Mouse (Mus musculus): ENCODE measurements around the gene Rb1. TPM values are rescaled to one million over a fixed set of nuclear protein-coding genes. Genes with fewer than 3 reads are reported as not detected.
A peak's percentile ranks its signal among the peaks of the same experiment; 100 is the strongest.

The Rb1 gene
- polyA plus RNA-seq, 1 experiment from 2014 or later: 17.7 TPM

DNA sequence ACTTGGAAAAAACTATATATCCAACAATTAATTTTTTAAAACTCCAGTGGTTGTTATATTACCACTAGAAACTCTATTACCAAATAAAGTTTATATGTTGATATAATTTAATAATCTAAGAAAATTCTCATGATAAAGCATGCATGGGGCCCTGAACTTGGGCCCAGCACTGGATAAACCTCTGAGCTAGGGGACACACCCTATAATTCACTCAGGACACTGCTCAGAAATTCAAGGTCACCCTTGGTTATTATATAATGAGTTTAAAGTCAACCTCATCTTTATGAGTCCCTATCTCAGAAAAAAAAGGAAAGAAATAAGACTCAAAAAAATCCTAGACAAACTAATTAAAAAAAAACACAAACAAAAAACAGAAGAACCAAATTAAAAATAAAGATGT is 8.7 kb downstream of the Rb1 start:
- Histone ChIP-seq H3K4me2 (ENCODE audit: low read length) (no peak overlapping the region), H3K4me3 (ENCODE audit: control insufficient read depth in 1 of 2, insufficient read depth in 1 of 2, low read depth in 1 of 2, low read length in 2 of 2) (no peak overlapping the region), H3K9me3 (ENCODE audit: control insufficient read depth, low read length) (no peaks in the 10 kb centered on the region), H3K27ac (replicated peaks in 1 of 2; ENCODE audit: control insufficient read depth in 1 of 2, insufficient read depth in 1 of 2, low read depth in 2 of 2, low read length in 2 of 2) (no peak overlapping the region), H3K9ac (ENCODE audit: low read length) (no peak overlapping the region), H3K27me3 (ENCODE audit: control insufficient read depth, insufficient read depth, low read length) (no peaks in the 10 kb centered on the region), H3K4me1 (ENCODE audit: control insufficient read depth in 2 of 2, insufficient read depth in 2 of 2, low read length in 2 of 2) (peaks cover 3 to 8% of the 10 kb centered on the region in 2 experiments; a peak in 3 of 4 replicates), H3K36me3 (ENCODE audit: control insufficient read depth, insufficient read depth, low read length) (peaks cover 4% of the 10 kb centered on the region; the same call in 1 of the 2 replicates)
- ATAC-seq (ENCODE audit: insufficient number of reproducible peaks, insufficient read depth, low FRiP score, low read depth): no peak

DNA sequence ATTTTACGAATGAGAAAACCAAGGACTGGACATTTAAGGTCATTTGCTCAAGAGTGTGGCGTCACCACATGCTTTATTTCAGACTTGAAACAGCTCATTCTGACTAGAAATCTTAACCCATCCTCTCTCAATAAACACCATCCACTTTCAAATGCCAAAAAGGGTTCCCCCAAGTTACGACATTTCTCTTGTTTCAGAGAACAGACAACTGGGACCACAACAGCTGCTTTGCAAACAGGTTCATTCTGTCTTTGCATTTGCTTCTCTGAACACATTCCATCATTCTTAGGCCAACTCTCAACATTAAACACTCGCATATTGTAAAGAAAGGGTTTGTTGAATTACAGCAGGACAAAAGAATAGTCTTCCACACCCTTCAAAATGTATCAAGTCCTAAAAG is 11.8 kb downstream of the Rb1 start:
- WGBS: 89% methylated on average over 4 of the region's 4 CpGs
- no peaks in the 10 kb centered on the region for H3K27me3 ChIP-seq (ENCODE audit: control insufficient read depth, insufficient read depth, low read length)
- H3K4me2 ChIP-seq (ENCODE audit: low read length): no peak overlapping the region
- no peaks in the 10 kb centered on the region for H3K9me3 ChIP-seq (ENCODE audit: control insufficient read depth, low read length)
- H3K4me3 ChIP-seq (ENCODE audit: control insufficient read depth in 1 of 2, insufficient read depth in 1 of 2, low read depth in 1 of 2, low read length in 2 of 2): no peak overlapping the region
- no peak for ATAC-seq (ENCODE audit: insufficient number of reproducible peaks, insufficient read depth, low FRiP score, low read depth)
- H3K36me3 ChIP-seq (ENCODE audit: control insufficient read depth, insufficient read depth, low read length): no peaks in the 10 kb centered on the region; the same call in 1 of the 2 replicates
- H3K4me1 ChIP-seq (ENCODE audit: control insufficient read depth in 2 of 2, insufficient read depth in 2 of 2, low read length in 2 of 2): peaks cover 3 to 15% of the 10 kb centered on the region in 2 experiments; a peak in 3 of 4 replicates
- H3K27ac ChIP-seq (replicated peaks in 1 of 2; ENCODE audit: control insufficient read depth in 1 of 2, insufficient read depth in 1 of 2, low read depth in 2 of 2, low read length in 2 of 2): no peak overlapping the region
- no peak overlapping the region for H3K9ac ChIP-seq (ENCODE audit: low read length)

DNA sequence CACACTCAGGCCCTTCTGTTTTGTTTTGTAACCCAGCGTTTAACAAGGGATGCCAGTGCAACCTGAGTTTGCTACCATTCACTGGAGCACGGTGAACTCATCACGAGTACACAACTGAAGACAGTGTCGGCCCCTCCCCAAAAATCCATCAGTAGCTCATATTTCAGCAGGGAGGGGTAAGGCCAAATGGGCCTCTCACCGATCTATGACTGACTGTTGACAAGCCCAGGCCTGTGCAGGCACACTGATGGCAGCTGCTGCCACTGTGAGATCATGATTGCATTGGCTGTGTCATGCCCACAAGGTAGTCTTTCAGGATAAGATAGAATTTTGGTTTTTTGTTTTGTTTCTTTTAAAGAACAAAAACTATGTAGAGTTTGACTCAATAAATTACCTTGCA is 12.2 kb downstream of the Rb1 start:
- Histone ChIP-seq H3K9ac (ENCODE audit: low read length) (no peak overlapping the region), H3K4me2 (ENCODE audit: low read length) (0 out of 2 replicates have a peak overlapping the region, but pooled peaks have one; percentile 20), H3K27me3 (ENCODE audit: control insufficient read depth, insufficient read depth, low read length) (no peaks in the 10 kb centered on the region), H3K27ac (replicated peaks in 1 of 2; ENCODE audit: control insufficient read depth in 1 of 2, insufficient read depth in 1 of 2, low read depth in 2 of 2, low read length in 2 of 2) (no peak overlapping the region), H3K36me3 (ENCODE audit: control insufficient read depth, insufficient read depth, low read length) (no peaks in the 10 kb centered on the region), H3K4me1 (ENCODE audit: control insufficient read depth in 2 of 2, insufficient read depth in 2 of 2, low read length in 2 of 2) (peaks cover 3 to 16% of the 10 kb centered on the region in 2 experiments; a peak in 3 of 4 replicates), H3K9me3 (ENCODE audit: control insufficient read depth, low read length) (no peaks in the 10 kb centered on the region), H3K4me3 (ENCODE audit: control insufficient read depth in 1 of 2, insufficient read depth in 1 of 2, low read depth in 1 of 2, low read length in 2 of 2) (no peak overlapping the region)
- ATAC-seq (ENCODE audit: insufficient number of reproducible peaks, insufficient read depth, low FRiP score, low read depth): no peak
- WGBS: 37% methylated on average over 5 of the region's 5 CpGs

DNA sequence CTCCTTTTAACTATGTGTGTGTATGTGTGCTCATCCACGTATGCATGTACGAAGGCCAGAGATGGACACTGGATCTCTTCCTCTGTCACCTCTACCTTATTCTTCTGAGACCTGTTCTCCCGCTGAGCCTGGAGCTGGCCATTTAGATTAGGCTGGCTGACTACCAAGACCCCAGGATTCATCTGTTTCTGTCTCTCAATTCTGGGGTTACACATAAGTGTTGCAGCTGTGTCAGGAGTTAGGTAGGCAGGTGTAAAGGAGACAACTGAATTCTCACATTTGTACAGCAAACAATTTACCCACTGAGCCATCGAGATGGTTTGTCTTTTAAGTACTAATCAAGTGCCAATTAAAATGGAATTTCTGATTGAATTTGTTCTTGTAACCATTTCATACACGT is 12.7 kb downstream of the Rb1 start:
- Histone ChIP-seq H3K4me3 (ENCODE audit: control insufficient read depth in 1 of 2, insufficient read depth in 1 of 2, low read depth in 1 of 2, low read length in 2 of 2) (no peak overlapping the region), H3K36me3 (ENCODE audit: control insufficient read depth, insufficient read depth, low read length) (no peaks in the 10 kb centered on the region), H3K9me3 (ENCODE audit: control insufficient read depth, low read length) (no peaks in the 10 kb centered on the region), H3K9ac (ENCODE audit: low read length) (no peak overlapping the region), H3K4me1 (ENCODE audit: control insufficient read depth in 2 of 2, insufficient read depth in 2 of 2, low read length in 2 of 2) (peaks cover 3 to 20% of the 10 kb centered on the region in 2 experiments; a peak in 3 of 4 replicates), H3K4me2 (ENCODE audit: low read length) (no peak overlapping the region), H3K27me3 (ENCODE audit: control insufficient read depth, insufficient read depth, low read length) (no peaks in the 10 kb centered on the region), H3K27ac (replicated peaks in 1 of 2; ENCODE audit: control insufficient read depth in 1 of 2, insufficient read depth in 1 of 2, low read depth in 2 of 2, low read length in 2 of 2) (no peak overlapping the region)
- WGBS: 77% methylated on average over 5 of the region's 5 CpGs
- ATAC-seq (ENCODE audit: insufficient number of reproducible peaks, insufficient read depth, low FRiP score, low read depth): no peak

DNA sequence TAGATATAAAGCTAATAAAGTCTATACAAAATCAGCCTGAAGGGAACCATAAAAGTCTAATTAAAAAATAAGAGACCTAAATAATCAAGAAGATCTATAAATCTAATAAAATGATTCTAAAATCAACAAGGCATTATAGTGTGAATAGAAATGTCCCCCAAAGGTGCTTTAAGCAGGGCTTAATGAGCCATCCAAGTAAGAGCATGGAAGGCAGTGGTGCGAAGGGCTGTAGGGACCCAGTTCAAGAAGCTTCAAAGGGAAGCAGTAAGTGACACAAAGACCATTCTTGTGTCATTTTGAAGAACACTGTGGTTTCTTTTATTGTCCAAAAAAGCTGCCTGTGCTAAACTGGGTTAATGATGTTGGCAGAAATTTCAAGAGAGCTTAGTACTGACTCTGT is 18.1 kb downstream of the Rb1 start:
- Histone ChIP-seq H3K9ac (ENCODE audit: low read length) (no peak overlapping the region), H3K4me2 (ENCODE audit: low read length) (no peak overlapping the region), H3K27ac (replicated peaks in 1 of 2; ENCODE audit: control insufficient read depth in 1 of 2, insufficient read depth in 1 of 2, low read depth in 2 of 2, low read length in 2 of 2) (no peak overlapping the region), H3K27me3 (ENCODE audit: control insufficient read depth, insufficient read depth, low read length) (no peaks in the 10 kb centered on the region), H3K36me3 (ENCODE audit: control insufficient read depth, insufficient read depth, low read length) (no peaks in the 10 kb centered on the region), H3K9me3 (ENCODE audit: control insufficient read depth, low read length) (no peaks in the 10 kb centered on the region), H3K4me1 (ENCODE audit: control insufficient read depth in 2 of 2, insufficient read depth in 2 of 2, low read length in 2 of 2) (peaks cover 0 to 12% of the 10 kb centered on the region in 2 experiments; a peak in 3 of 4 replicates), H3K4me3 (ENCODE audit: control insufficient read depth in 1 of 2, insufficient read depth in 1 of 2, low read depth in 1 of 2, low read length in 2 of 2) (no peak overlapping the region)
- ATAC-seq (ENCODE audit: insufficient number of reproducible peaks, insufficient read depth, low FRiP score, low read depth): no peak
- WGBS: 93% methylated on average over 1 of the region's 1 CpGs

DNA sequence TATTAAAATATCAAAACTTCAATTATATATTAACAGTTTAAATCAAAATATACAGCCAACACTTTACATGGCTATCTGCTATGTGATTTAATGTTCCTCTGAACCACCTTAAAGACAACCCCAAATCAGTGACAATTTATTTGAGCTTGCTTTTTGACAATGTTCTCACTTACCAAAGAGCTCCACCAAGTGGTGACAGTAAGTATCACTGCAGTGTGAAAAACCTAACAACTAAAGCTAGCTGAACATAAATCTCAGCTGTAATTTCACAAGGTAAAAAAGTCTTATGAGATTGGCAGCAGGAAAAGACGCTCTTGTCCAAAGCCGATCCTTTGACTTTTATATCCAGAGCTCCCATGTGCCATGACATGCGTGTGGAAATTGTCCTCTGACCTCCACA is 22.4 kb downstream of the Rb1 start:
- no peak overlapping the region for H3K9ac ChIP-seq (ENCODE audit: low read length)
- peaks cover 0 to 2% of the 10 kb centered on the region in 2 experiments; a peak in 2 of 4 replicates for H3K4me1 ChIP-seq (ENCODE audit: control insufficient read depth in 2 of 2, insufficient read depth in 2 of 2, low read length in 2 of 2)
- H3K36me3 ChIP-seq (ENCODE audit: control insufficient read depth, insufficient read depth, low read length): no peaks in the 10 kb centered on the region
- H3K27me3 ChIP-seq (ENCODE audit: control insufficient read depth, insufficient read depth, low read length): no peaks in the 10 kb centered on the region
- ATAC-seq (ENCODE audit: insufficient number of reproducible peaks, insufficient read depth, low FRiP score, low read depth): no peak
- 34% methylated on average over 3 of the region's 3 CpGs for WGBS
- no peak overlapping the region for H3K4me2 ChIP-seq (ENCODE audit: low read length)
- no peaks in the 10 kb centered on the region for H3K9me3 ChIP-seq (ENCODE audit: control insufficient read depth, low read length)
- H3K27ac ChIP-seq (replicated peaks in 1 of 2; ENCODE audit: control insufficient read depth in 1 of 2, insufficient read depth in 1 of 2, low read depth in 2 of 2, low read length in 2 of 2): no peak overlapping the region
- H3K4me3 ChIP-seq (ENCODE audit: control insufficient read depth in 1 of 2, insufficient read depth in 1 of 2, low read depth in 1 of 2, low read length in 2 of 2): no peak overlapping the region

DNA sequence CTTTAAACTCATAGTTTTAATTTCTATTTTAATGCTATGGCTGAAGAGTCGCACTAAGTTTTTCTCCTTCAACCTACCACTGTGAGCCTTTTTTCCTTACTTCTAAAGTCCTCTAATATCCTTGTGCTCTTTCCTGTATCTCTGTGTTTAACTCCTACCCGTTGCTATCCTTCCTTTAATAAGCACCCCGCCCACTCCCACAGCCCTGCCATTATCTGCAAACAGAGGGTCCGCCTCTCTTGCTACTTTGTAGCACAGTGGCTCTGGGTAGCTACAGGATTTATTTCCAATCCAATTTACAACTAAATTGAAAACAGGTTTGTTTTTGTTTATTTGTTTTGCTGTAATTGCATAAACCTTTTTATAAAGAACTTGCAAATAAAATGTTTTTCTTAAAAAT is 23.8 kb downstream of the Rb1 start:
- Histone ChIP-seq H3K9ac (ENCODE audit: low read length) (no peak overlapping the region), H3K4me1 (ENCODE audit: control insufficient read depth in 2 of 2, insufficient read depth in 2 of 2, low read length in 2 of 2) (no peaks in the 10 kb centered on the region), H3K27ac (replicated peaks in 1 of 2; ENCODE audit: control insufficient read depth in 1 of 2, insufficient read depth in 1 of 2, low read depth in 2 of 2, low read length in 2 of 2) (no peak overlapping the region), H3K36me3 (ENCODE audit: control insufficient read depth, insufficient read depth, low read length) (no peaks in the 10 kb centered on the region), H3K9me3 (ENCODE audit: control insufficient read depth, low read length) (no peaks in the 10 kb centered on the region), H3K4me3 (ENCODE audit: control insufficient read depth in 1 of 2, insufficient read depth in 1 of 2, low read depth in 1 of 2, low read length in 2 of 2) (no peak overlapping the region), H3K4me2 (ENCODE audit: low read length) (no peak overlapping the region), H3K27me3 (ENCODE audit: control insufficient read depth, insufficient read depth, low read length) (no peaks in the 10 kb centered on the region)
- 61% methylated on average over 4 of the region's 4 CpGs for WGBS
- ATAC-seq (ENCODE audit: insufficient number of reproducible peaks, insufficient read depth, low FRiP score, low read depth): no peak

DNA sequence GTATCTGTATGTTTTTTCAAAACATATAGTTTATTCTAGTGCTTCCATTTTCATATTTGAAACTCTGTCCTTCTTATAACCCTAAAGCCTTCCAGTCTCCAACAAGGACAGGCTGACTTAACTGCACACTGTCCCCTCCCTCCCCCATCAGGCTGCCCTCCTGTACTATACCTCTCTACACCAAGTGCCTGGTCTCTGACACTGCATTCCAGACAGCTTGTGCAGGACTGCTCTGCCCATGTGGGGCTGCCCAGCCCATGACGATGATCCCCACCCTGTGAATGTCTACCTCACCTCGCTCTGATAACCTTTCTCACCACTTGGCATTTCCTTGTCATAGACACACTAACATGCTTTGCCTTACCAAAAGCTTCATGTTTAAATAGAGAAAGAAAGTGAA is 30.1 kb downstream of the Rb1 start:
- Histone ChIP-seq H3K4me3 (ENCODE audit: control insufficient read depth in 1 of 2, insufficient read depth in 1 of 2, low read depth in 1 of 2, low read length in 2 of 2) (no peak overlapping the region), H3K9ac (ENCODE audit: low read length) (no peak overlapping the region), H3K9me3 (ENCODE audit: control insufficient read depth, low read length) (no peaks in the 10 kb centered on the region), H3K36me3 (ENCODE audit: control insufficient read depth, insufficient read depth, low read length) (0 out of 2 replicates have a peak, but pooled peaks cover 4% of the 10 kb centered on the region), H3K27me3 (ENCODE audit: control insufficient read depth, insufficient read depth, low read length) (no peaks in the 10 kb centered on the region), H3K4me2 (ENCODE audit: low read length) (no peak overlapping the region), H3K4me1 (ENCODE audit: control insufficient read depth in 2 of 2, insufficient read depth in 2 of 2, low read length in 2 of 2) (no peaks in the 10 kb centered on the region), H3K27ac (replicated peaks in 1 of 2; ENCODE audit: control insufficient read depth in 1 of 2, insufficient read depth in 1 of 2, low read depth in 2 of 2, low read length in 2 of 2) (no peak overlapping the region)
- ATAC-seq (ENCODE audit: insufficient number of reproducible peaks, insufficient read depth, low FRiP score, low read depth): no peak
- 31% methylated on average over 2 of the region's 2 CpGs for WGBS
